Mouse (Mus musculus): ENCODE results near the gene Nol9.

Nol9 gene

DNA sequence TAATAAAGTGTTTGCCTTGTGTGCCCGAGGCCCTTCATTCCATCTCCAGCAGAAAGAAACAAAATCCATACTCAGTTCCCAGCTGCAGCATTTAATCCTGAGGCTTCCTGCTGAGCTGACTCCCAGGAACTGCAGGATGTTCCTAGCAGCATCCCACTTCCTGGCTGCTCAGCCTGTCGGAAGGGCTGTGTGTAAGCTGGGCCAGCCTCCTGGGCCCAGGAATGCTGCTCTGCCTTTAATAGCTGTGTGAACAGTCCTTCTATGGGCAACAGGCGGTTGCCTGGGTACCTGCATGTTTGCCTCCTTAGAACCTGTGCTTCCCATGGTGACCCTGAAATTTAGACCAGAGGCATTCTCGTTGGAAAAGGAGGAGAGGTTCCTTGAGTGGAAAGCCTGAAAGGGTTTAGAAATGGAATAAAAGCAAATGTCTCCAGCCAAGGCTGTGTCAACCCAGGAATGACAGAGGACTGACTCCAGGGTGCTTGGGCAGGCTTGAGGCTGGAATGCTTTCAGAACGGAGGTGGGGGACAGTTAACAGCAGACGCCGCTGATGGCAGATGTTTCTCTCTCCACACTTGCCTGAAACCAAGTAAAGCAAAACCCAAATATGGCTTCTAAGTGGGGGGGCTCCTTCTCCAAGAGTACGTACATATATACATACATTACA, 31.5 kb upstream of the Nol9 start:
- TF ChIP-seq GATA4 (IDR thresholded peaks at IDR 0.05; ENCODE audit: insufficient replicate concordance, low read length) = no peak

DNA sequence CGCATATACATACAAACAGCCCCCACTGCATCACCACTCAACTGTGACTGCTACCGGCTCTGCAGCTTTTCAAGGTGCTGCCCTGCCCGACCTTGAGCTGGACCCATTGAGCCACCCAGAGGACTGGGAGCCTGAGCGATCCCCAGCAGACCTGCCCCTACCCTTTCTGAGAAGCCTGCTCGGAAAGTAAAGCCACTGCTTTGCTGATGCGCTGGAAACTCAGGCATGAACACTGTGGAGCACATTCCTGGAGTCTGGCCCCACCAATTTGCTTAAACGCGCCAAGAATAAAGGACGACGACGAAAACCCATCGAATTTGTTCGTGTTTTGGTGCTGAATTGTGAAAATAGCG, 31.0 kb upstream of the Nol9 start:
- no peak for TF ChIP-seq GATA4 (IDR thresholded peaks at IDR 0.05; ENCODE audit: insufficient replicate concordance, low read length)

DNA sequence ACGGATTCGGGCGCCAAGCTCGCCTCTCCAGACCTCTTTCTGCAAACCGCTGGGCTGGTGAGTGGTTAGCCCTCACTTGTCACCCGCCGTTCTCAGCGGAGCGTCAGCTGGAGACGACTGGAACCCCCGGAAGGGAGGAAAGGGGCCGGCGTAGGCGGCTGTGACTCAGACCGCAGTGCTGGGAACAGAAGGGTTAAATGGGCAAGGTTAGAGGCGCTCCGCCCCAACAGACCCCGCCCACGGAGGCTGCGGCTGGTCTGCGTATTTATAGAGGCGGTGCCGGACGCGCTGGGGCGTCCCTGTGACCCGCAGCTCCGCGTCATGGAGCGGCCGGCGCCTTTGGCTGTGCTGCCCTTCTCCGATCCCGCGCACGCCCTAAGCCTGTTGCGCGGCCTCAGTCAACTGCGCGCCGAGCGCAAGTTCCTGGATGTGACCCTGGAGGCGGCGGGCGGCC, 30.5 kb upstream of the Nol9 start, which contains the start of gene Klhl21:
Gene Klhl21 (plus strand): TSS at position 182 of the 454 bp plus-strand sequence.
- peak; percentile 6; the same call in 1 of the 2 replicates for TF ChIP-seq GATA4 (IDR thresholded peaks at IDR 0.05; ENCODE audit: insufficient replicate concordance, low read length)

DNA sequence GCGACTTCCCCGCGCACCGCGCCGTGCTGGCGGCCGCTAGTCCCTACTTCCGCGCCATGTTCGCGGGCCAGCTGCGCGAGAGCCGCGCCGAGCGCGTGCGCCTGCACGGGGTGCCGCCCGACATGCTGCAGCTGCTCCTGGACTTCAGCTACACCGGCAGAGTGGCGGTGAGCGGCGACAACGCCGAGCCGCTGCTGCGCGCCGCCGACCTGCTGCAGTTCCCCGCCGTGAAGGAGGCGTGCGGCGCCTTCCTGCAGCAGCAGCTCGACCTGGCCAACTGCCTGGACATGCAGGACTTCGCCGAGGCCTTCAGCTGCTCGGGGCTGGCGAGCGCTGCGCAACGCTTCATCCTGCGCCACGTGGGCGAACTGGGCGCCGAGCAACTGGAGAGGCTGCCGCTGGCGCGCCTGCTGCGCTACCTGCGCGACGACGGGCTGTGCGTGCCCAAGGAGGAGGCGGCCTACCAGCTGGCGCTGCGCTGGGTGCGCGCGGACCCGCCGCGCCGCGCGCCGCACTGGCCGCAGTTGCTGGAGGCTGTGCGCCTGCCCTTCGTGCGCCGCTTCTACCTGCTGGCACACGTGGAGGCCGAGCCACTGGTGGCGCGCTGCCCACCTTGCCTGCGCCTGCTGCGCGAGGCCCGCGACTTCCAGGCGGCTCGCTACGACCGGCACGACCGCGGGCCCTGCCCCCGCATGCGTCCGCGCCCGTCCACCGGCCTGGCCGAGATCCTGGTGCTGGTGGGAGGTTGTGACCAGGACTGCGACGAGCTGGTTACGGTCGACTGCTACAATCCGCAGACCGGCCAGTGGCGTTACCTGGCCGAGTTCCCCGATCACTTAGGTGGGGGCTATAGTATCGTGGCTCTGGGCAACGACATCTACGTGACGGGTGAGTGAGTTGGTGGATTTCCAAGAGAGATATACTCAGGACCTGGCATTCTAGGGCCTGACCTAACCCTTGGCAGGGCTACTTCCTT, 29.8 kb upstream of the Nol9 start:
- TF ChIP-seq GATA4 (IDR thresholded peaks at IDR 0.05; ENCODE audit: insufficient replicate concordance, low read length) = 0 out of 2 replicates have a peak, but pooled peaks have one; percentile 3

DNA sequence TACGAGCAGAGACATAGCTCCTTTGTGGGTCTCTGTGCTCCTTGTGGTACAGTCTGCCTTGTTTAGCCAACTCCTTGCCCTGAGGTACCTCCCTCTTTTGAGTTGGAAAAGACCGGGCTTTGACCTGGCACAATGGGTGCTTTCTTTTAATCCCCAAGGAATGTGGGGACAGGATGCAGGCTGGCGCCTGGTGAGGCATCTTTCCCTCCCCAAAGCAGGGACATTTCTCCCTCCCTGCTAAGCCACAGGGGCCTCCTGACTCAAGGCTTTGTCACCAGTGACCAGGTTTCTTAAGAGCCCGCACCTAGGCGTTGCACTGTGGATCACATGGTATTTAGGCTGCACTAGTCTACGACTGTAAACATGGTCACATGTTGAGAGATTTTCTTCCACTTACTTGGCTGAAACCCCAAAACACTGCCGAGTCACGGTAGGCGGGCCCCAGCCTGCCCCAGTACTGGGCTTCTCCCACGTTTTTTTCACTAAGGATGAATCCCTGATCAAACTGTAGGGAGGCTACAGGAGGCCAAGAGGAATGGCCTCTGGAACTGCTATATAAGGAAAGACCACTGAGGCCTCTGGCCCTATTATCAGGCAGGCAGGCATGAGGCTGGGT, 28.9 kb upstream of the Nol9 start:
- no peak for TF ChIP-seq GATA4 (IDR thresholded peaks at IDR 0.05; ENCODE audit: insufficient replicate concordance, low read length)

DNA sequence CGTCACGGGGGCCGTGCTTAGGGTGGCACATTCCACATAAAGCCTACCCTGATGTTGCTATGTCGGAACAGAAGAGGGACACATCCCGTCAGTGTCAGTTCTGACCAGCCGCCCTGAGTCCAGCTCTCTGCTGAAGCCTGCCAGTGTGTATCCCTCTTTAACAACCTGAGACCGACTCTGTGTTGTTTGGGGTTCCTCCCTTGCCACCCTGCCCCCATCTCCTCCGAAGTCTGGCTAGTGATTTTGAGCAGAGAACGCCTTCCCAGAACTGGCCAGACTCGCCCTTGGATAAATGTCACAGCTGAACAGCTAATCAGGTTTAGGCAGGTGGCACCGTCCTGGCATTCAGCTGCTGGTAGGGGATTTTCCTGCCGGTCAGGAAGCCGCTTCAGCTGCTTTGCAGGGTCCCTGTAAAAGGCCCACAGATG, 28.4 kb upstream of the Nol9 start:
- TF ChIP-seq GATA4 (IDR thresholded peaks at IDR 0.05; ENCODE audit: insufficient replicate concordance, low read length) = no peak

DNA sequence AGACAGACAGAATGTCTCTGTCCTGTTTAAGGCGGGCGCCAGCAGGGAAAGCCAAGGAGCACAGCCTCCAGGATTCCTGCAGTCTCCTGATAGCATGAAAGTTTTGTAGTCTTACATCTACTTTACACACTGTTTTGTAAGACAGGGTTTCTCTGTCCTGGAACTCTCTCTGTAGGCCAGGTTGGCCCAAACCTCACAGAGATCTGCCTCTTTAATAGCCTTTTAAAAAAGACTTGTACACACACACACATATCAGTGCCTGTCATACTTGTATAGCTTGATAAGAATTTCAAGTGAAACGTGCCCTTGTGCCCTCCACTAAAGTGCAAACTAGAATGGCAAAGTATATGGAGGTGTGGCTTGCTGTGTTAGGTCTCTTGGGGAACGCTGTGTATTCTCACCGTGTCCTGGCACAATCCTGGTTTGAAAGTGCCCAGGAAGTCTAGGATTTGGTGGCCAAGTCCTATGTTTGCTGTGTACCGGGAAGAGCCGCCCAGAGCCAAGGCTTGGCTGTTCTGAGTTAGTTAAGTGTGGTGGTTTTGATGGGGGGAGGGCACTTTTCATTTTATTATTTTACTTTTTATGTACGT, 27.9 kb upstream of the Nol9 start:
- no peak for TF ChIP-seq GATA4 (IDR thresholded peaks at IDR 0.05; ENCODE audit: insufficient replicate concordance, low read length)

DNA sequence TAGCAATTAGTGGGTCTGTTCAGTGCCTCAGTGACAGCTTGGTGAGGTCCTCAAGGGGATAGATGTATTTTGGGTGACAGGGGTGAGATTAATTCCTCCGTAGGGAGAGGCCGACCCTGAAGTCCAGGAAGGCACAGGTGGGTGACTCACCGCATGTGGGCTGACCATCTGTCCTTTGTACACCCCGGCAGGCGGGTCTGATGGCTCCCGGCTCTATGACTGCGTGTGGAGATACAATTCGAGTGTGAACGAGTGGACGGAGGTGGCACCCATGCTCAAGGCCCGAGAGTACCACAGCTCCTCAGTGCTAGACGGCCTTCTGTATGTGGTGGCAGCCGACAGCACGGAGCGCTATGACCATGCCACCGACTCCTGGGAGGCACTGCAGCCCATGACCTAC, 27.0 kb upstream of the Nol9 start:
- no peak for TF ChIP-seq GATA4 (IDR thresholded peaks at IDR 0.05; ENCODE audit: insufficient replicate concordance, low read length)

DNA sequence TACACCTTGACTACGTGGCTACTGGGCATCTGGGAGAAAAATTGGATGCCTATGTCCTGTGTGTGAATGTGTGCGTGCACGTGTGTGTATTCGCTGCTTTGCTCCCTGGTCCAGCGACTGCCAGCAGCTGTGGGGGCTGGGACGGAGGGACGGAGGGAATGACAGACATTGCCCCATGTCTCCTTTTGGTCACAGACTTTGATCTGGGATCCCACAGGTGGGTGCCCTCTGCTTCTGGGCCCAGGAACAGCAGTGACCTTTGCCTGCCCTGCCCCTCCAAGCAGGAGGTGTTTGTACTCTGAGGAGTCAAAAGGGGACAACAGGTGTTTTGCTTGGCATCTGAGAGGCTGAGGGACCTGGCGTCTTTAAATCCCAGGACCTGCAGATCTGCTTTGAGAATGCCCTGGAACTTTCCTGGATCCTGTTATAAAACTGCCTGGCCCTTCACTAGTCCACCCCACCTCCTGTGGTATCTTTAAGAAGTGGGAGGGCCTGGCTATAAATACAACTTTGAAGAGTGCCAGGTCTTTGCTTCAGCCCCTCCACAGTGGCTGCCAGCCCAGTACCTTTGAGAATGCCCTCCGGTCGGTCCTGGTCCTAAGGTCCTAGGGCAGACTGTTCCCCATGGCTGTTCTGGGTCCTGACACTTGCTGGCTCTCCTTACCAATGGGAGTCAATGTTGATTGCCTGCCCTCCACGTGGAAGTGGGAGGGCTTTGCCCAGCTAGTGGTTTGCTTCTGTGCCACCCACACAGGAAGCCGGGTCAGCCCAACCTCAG, 25.9 kb upstream of the Nol9 start:
- TF ChIP-seq GATA4 (IDR thresholded peaks at IDR 0.05; ENCODE audit: insufficient replicate concordance, low read length) = no peak

DNA sequence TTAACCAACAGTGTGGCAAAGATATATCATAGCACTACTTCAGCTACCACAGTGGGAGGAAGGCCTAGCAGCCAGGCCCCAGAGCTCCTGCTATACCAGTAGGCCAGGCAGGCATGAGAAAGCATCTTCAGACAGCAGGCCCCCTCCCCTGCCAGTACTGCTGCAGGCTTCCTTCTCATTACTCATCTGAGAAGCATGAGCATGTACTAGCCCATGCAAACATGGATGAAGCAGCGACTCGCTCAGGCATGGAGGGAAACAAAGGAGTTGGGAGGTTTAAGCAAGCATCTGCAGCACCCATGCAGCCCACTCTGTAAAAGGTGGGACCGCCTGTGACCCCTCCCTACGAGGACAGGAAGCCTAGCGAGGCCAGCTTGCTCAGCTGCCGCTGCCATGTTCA, 20.0 kb upstream of the Nol9 start:
- no peak for TF ChIP-seq GATA4 (IDR thresholded peaks at IDR 0.05; ENCODE audit: insufficient replicate concordance, low read length)

DNA sequence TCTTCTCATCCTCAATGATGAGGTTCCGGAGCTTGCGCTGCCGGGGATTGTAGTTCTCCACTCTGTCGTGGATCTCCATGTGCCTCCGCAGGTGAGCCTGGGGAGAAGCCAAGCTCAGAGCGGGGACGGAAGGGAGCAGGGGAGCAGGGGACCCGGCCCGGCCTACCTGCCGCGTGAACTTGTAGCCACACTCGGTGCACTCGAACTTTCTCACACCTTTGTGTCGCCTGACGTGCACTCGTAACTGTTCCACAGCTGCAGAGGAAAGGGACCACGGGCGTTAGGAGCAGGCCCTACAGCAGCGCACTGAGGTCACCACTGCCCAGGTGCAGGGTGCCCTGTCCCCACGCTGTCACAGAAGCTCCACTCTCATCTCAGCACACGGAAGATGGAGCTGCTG, 19.1 kb upstream of the Nol9 start:
- no peak for TF ChIP-seq GATA4 (IDR thresholded peaks at IDR 0.05; ENCODE audit: insufficient replicate concordance, low read length)

DNA sequence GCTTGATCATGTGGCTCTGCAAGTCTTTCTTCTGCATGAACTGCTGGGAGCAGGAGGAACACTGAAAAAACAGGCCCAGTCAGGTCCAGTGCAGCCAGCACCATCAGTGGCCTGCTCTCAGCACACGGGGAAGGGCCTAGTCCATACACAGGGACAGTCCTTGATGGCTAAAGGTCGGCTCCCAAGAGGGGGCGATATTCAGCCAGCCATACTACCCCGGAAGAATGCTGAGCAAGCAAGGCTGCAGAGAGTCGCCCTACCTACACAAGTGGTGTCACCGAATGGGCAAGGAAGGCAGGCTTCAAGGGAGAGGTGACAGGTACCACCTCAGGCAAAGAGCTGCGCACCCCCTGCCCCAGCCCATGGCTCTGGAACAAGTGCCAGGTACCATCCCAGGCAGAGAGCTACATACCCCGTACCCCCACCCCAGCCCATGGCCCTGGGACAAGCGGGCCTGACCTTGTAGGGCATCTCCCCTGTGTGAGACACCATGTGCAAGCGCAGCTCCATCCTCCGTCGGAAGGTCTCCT, 17.5 kb upstream of the Nol9 start:
- no peak for TF ChIP-seq GATA4 (IDR thresholded peaks at IDR 0.05; ENCODE audit: insufficient replicate concordance, low read length)

DNA sequence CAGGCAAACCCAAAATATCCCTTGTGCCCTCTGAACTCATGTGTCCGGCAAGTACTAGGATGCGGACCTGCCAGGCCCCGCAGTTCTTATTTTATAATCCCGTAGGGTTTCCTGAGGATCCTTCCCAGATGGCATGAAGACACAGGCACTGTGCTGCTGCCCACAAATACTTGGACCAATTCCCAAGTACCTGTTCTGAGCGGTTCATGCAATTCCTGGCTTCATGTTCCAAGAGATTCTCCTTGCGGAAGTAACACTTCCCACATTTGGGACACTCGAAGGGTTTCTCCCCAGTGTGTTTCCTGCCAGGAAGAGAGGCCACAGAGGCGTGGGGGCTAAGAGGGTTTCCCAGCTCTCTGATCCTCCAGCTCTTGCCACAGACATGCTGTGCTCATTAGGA, 16.6 kb upstream of the Nol9 start:
- TF ChIP-seq GATA4 (IDR thresholded peaks at IDR 0.05; ENCODE audit: insufficient replicate concordance, low read length) = no peak

DNA sequence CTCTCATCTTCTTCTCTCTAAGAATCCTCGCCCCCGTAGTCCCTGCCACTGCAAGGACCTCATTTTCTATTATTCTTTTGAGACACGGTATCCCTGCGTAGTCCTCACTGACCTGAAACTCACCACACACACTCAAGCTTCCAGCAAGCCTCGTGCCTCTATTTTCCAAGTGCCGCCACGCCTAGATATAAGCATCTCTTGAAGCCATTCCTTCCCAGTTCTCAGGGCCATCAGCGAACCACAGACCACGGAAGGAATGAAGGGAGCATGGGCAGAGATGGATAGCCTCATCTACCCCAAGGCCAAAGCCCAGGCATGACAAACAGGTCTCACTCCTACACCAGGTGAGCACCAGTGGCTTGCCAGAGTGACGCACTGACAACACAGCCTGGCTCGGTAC, 14.6 kb upstream of the Nol9 start:
- no peak for TF ChIP-seq GATA4 (IDR thresholded peaks at IDR 0.05; ENCODE audit: insufficient replicate concordance, low read length)

Data from liver, adult (tissue).